In genomic region chr12:79762570-79763275, GRCm38 (mm10) we compare ENCODE assay signal across 14 mouse cellular contexts.
DNase-seq lines count a peak whose midpoint lies in the region; ATAC-seq and TF ChIP-seq lines count a peak whose summit lies in the region.
"Had no signal": no experiment of that assay in that cellular context is flagged by ENCODE, and none has a peak within 500 bp of the region (broad histone marks: within the 10 kb centered on the region; RNA-seq: fewer than 3 reads in every experiment).

No protein-coding gene starts in this region.

- H3ac ChIP-seq in myocyte (ENCODE audit: control insufficient read depth, insufficient read length) = no peak overlapping the region

- H3K9ac ChIP-seq in heart, embryonic 12.5 days = no peak overlapping the region
- H3K9ac ChIP-seq in lung, embryonic 16.5 days (ENCODE audit: low read length) = no peak overlapping the region
- H3K9ac ChIP-seq: hindbrain, embryonic 15.5 days had no signal

- H3K79me2 ChIP-seq in myocyte (ENCODE audit: control insufficient read depth, insufficient read depth) = no peaks in the 10 kb centered on the region

- H3K27me3 ChIP-seq in heart, embryonic 12.5 days (replicated peaks) = no peaks in the 10 kb centered on the region
- no peaks in the 10 kb centered on the region for H3K27me3 ChIP-seq in lung, embryonic 16.5 days (ENCODE audit: control insufficient read depth, insufficient read depth, low read depth, low read length)
- H3K27me3 ChIP-seq in embryonic facial prominence, embryonic 10.5 days (replicated peaks; ENCODE audit: low read depth, poor library complexity, severe bottlenecking) = no peaks in the 10 kb centered on the region
- no peaks in the 10 kb centered on the region for H3K27me3 ChIP-seq in myocyte (ENCODE audit: control insufficient read depth, insufficient read depth, insufficient read length)
- H3K27me3 ChIP-seq: CH12.LX; hindbrain, embryonic 15.5 days had no signal

- peak overlapping the region; percentile 46 for H3K27ac ChIP-seq in heart, embryonic 12.5 days (ENCODE audit: poor library complexity, severe bottlenecking)
- peak overlapping the region; percentile 15 for H3K27ac ChIP-seq in lung, embryonic 16.5 days (ENCODE audit: low read length)
- H3K27ac ChIP-seq in embryonic facial prominence, embryonic 10.5 days (replicated peaks) = peak overlapping the region; percentile 62
- H3K27ac ChIP-seq: hindbrain, embryonic 15.5 days had no signal

- H3K36me3 ChIP-seq in heart, embryonic 12.5 days = no peaks in the 10 kb centered on the region
- no peaks in the 10 kb centered on the region for H3K36me3 ChIP-seq in lung, embryonic 16.5 days (ENCODE audit: control insufficient read depth, insufficient read depth, low read length)
- no peaks in the 10 kb centered on the region for H3K36me3 ChIP-seq in embryonic facial prominence, embryonic 10.5 days (replicated peaks)
- H3K36me3 ChIP-seq in myocyte (ENCODE audit: control insufficient read depth, insufficient read depth) = no peaks in the 10 kb centered on the region
- H3K36me3 ChIP-seq: hindbrain, embryonic 15.5 days had no signal

- no peak overlapping the region for H3K4me2 ChIP-seq in heart, embryonic 12.5 days
- H3K4me2 ChIP-seq in lung, embryonic 16.5 days (ENCODE audit: low read depth, low read length) = no peak overlapping the region
- no peak overlapping the region for H3K4me2 ChIP-seq in myocyte (ENCODE audit: low read depth)
- H3K4me2 ChIP-seq: hindbrain, embryonic 15.5 days had no signal

- no peak for ATAC-seq in heart, embryonic 12.5 days (ENCODE audit: insufficient number of reproducible peaks, low FRiP score)
- ATAC-seq in lung, embryonic 16.5 days (ENCODE audit: low read depth) = no peak

- WGBS in heart, embryonic 12.5 days = 15% methylated on average over 7 of the region's 7 CpGs
- WGBS in lung, embryonic 16.5 days = 41% methylated on average over 7 of the region's 7 CpGs
- whole genome bisulfite sequencing in embryonic facial prominence, embryonic 10.5 days = 74% methylated on average over 7 of the region's 7 CpGs

- no peak overlapping the region for H3K4me3 ChIP-seq in heart, embryonic 12.5 days
- no peak overlapping the region for H3K4me3 ChIP-seq in lung, embryonic 16.5 days (ENCODE audit: low read length)
- no peak overlapping the region for H3K4me3 ChIP-seq in embryonic facial prominence, embryonic 10.5 days
- no peak overlapping the region for H3K4me3 ChIP-seq in myocyte
- H3K4me3 ChIP-seq: hindbrain, embryonic 15.5 days had no signal

- no peak for DNase-seq in heart, adult 8-10 months (ENCODE audit: low spot score)
- no peak for DNase-seq in lung, postnatal 25 days (ENCODE audit: low spot score)
- no peak for DNase-seq in embryonic facial prominence, embryonic 10.5 days (ENCODE audit: low spot score)
- no peak for DNase-seq in frontal cortex, postnatal 10 days (ENCODE audit: low spot score in 2 of 2)
- no peak for DNase-seq in adipocyte (ENCODE audit: low spot score)
- DNase-seq: layer of hippocampus, adult 9-11 months; lung, adult 18-20 months; midbrain, embryonic 14.5 days; spleen, adult 18-20 months had no signal

- H3K4me1 ChIP-seq in heart, embryonic 12.5 days (replicated peaks) = peaks cover 36% of the 10 kb centered on the region
- H3K4me1 ChIP-seq in lung, embryonic 16.5 days (replicated peaks; ENCODE audit: control insufficient read depth, insufficient read depth, low read length) = peaks cover 23% of the 10 kb centered on the region
- peaks cover 41% of the 10 kb centered on the region for H3K4me1 ChIP-seq in embryonic facial prominence, embryonic 10.5 days

- H3K9me3 ChIP-seq in heart, embryonic 12.5 days (replicated peaks) = no peaks in the 10 kb centered on the region
- H3K9me3 ChIP-seq in lung, embryonic 16.5 days (ENCODE audit: control insufficient read depth, low read length) = no peaks in the 10 kb centered on the region
- no peaks in the 10 kb centered on the region for H3K9me3 ChIP-seq in embryonic facial prominence, embryonic 10.5 days
- H3K9me3 ChIP-seq: hindbrain, embryonic 15.5 days had no signal

- TF ChIP-seq POLR2A in myocyte (IDR thresholded peaks at IDR 0.05; ENCODE audit: insufficient read length, low read depth) = no peak

TF ChIP-seq in myocyte, 11 proteins besides CTCF, POLR2A, EP300 and RAD21:
- TF ChIP-seq MYOD1 (IDR thresholded peaks at IDR 0.05; ENCODE audit: control insufficient read depth in 1 of 3, insufficient read length in 2 of 3, low read depth in 2 of 3) = peak in 2 of 3 experiments; percentile 22 to 74
- no peak for TF ChIP-seq TCF3 (IDR thresholded peaks at IDR 0.05; ENCODE audit: insufficient read length, low read depth)
- no peak for TF ChIP-seq CEBPB (IDR thresholded peaks at IDR 0.05; ENCODE audit: insufficient read depth, poor library complexity, severe bottlenecking)
- TF ChIP-seq SRF (IDR thresholded peaks at IDR 0.05; ENCODE audit: control insufficient read depth, insufficient read length, low read depth) = no peak
- peak in 2 of 3 experiments; percentile 37 to 46 for TF ChIP-seq MYOG (IDR thresholded peaks at IDR 0.05; ENCODE audit: control insufficient read depth in 1 of 3, insufficient read depth in 1 of 3, insufficient read length in 2 of 3, low read depth in 2 of 3)
- no peak for TF ChIP-seq E2F4 (IDR thresholded peaks at IDR 0.05; ENCODE audit: insufficient read depth)
- TF ChIP-seq REST (IDR thresholded peaks at IDR 0.05; ENCODE audit: insufficient read depth, insufficient read length) = no peak
- no peak for TF ChIP-seq TCF12 (IDR thresholded peaks at IDR 0.05; ENCODE audit: insufficient read depth, poor library complexity, severe bottlenecking)
- TF ChIP-seq POLR2AphosphoS2 (IDR thresholded peaks at IDR 0.05; ENCODE audit: insufficient read length, low read depth) = no peak
